Mouse (Mus musculus) G1E (cell line): ENCODE data around the gene Tsnaxip1. TPM values are rescaled to one million over a fixed set of nuclear protein-coding genes. Genes with fewer than 3 reads are reported as not detected.
A peak's percentile ranks its signal among the peaks of the same experiment; 100 is the strongest.

ENCODE experiments used
- ATAC-seq: 2 replicates; pipeline ENCODE4 v1.8.0; 2016; ENCODE audit warnings: mild to moderate bottlenecking; ENCODE audit not compliant: insufficient number of reproducible peaks, poor library complexity, low FRiP score, severe bottlenecking; ENCODE audit errors: extremely low read depth
- DNase-seq: peaks from one replicate; pipeline ENCODE4 v3.0.0; 2012; ENCODE audit warnings: low spot score
- H3K27me3 ChIP-seq: 2 replicates; pipeline ENCODE4 v1.6.1; 2012; ENCODE audit warnings: mild to moderate bottlenecking, low read length, inconsistent platforms; ENCODE audit not compliant: insufficient read depth
- H3K36me3 ChIP-seq: replicated peaks from 2 replicates; pipeline ENCODE3; 2012; ENCODE audit warnings: mild to moderate bottlenecking, inconsistent platforms
- H3K4me1 ChIP-seq: 2 replicates; pipeline ENCODE4 v1.6.1; 2012; ENCODE audit warnings: low read depth, low read length, inconsistent platforms, mixed read lengths; ENCODE audit not compliant: insufficient read depth
- H3K4me3 ChIP-seq: 2 replicates; pipeline ENCODE4 v1.5.1; 2012; ENCODE audit warnings: low read depth, mild to moderate bottlenecking, inconsistent platforms, low read length, moderate library complexity, mixed read lengths
- H3K9me3 ChIP-seq: replicated peaks from 2 replicates; pipeline ENCODE4 v1.6.1; 2012; ENCODE audit warnings: inconsistent platforms
- CTCF ChIP-seq: IDR thresholded peaks from 2 replicates; pipeline ENCODE4 v1.5.1; 2012; ENCODE audit warnings: low read depth, low read length, inconsistent platforms, mixed read lengths
- GATA1 ChIP-seq: IDR thresholded peaks from 2 replicates; pipeline ENCODE4 v1.6.1; 2012; ENCODE audit warnings: borderline replicate concordance, low read length, inconsistent platforms, mixed read lengths
- GATA2 ChIP-seq: IDR thresholded peaks from 2 replicates; pipeline ENCODE4 v1.6.1; 2012; ENCODE audit warnings: low read depth, low read length, inconsistent platforms, borderline replicate concordance
- POLR2AphosphoS5 ChIP-seq: IDR thresholded peaks from 2 replicates; pipeline ENCODE4 v1.6.1; 2012; ENCODE audit warnings: low read depth, low read length, inconsistent platforms; ENCODE audit not compliant: insufficient replicate concordance
- TAL1 ChIP-seq: conservative IDR thresholded peaks from 2 replicates; pipeline ENCODE4 v1.6.1; 2012; ENCODE audit warnings: low read depth, low read length, inconsistent platforms, mixed read lengths
- polyA plus RNA-seq: library from polyadenylated mRNA; stranded (reverse); fragments of >175 nt; gene quantifications from 2 replicates; pipeline ENCODE4 v1.2.3, GENCODE M21; 2012
- total RNA-seq, 2 experiments: library from RNA; stranded (forward) in 1 of 2; stranded (reverse) in 1 of 2; fragments of 200-1000 nt in 1 of 2; fragments of >200 nt in 1 of 2; fragmentation: Nextera tagmentation in 1 of 2; gene quantifications; 2 replicates each; pipeline ENCODE4 v1.2.3; 2014 to 2017

The Tsnaxip1 gene
- not detected in 2 replicates for total RNA-seq (2014; fragmentation: Nextera tagmentation)
- 0.06 and 0.16 TPM in 2 replicates for total RNA-seq (2017)
- polyA plus RNA-seq, result not detected in 2 replicates

GRCm38 (mm10) chr8:105826861-105827848, at the start of gene Tsnaxip1, which contains the start of gene Ranbp10:
Gene Tsnaxip1, plus strand, starts transcription at chr8:105827731.
Gene Ranbp10, minus strand, starts transcription at chr8:105827350.
- peaks cover 33% of the 10 kb centered on the region for H3K36me3 ChIP-seq
- peak; percentile 90 for ATAC-seq
- peak; percentile 80 for DNase-seq
- TF ChIP-seq POLR2AphosphoS5 (peak; percentile 62; the same call in 1 of the 2 replicates), CTCF (no peak), GATA2 (no peak)
- peak within 1 kb of the TSS; percentile 79 for H3K4me3 ChIP-seq
- no peaks in the 10 kb centered on the region for H3K9me3 ChIP-seq
- H3K4me1 ChIP-seq, result peaks cover 48% of the 10 kb centered on the region
- H3K27me3 ChIP-seq, result no peaks in the 10 kb centered on the region

- DNase-seq (no peak), ATAC-seq (no peak)
- TF ChIP-seq TAL1 (no peak), POLR2AphosphoS5 (no peak), GATA1 (no peak), GATA2 (no peak), CTCF (no peak)
- Histone ChIP-seq H3K4me3 (no peak overlapping the region), H3K9me3 (no peaks in the 10 kb centered on the region), H3K4me1 (no peaks in the 10 kb centered on the region), H3K27me3 (no peaks in the 10 kb centered on the region), H3K36me3 (peaks cover 98% of the 10 kb centered on the region)
These were observed 49.7 kb upstream of the Tsnaxip1 start for GRCm38 (mm10) chr8:105777833-105778232.

GRCm38 (mm10) chr8:105780298-105780697, 47.2 kb upstream of the Tsnaxip1 start:
- peaks cover 94% of the 10 kb centered on the region for H3K36me3 ChIP-seq
- no peaks in the 10 kb centered on the region for H3K9me3 ChIP-seq
- no peak for DNase-seq
- H3K4me1 ChIP-seq, result no peaks in the 10 kb centered on the region
- no peak overlapping the region for H3K4me3 ChIP-seq
- H3K27me3 ChIP-seq, result no peaks in the 10 kb centered on the region
- ATAC-seq, result no peak
- TF ChIP-seq CTCF (no peak), GATA1 (no peak), TAL1 (no peak), GATA2 (no peak), POLR2AphosphoS5 (no peak)

- Histone ChIP-seq H3K4me3 (no peak overlapping the region), H3K9me3 (no peaks in the 10 kb centered on the region), H3K4me1 (peaks cover 24% of the 10 kb centered on the region), H3K27me3 (no peaks in the 10 kb centered on the region), H3K36me3 (peaks cover 91% of the 10 kb centered on the region)
- TF ChIP-seq CTCF, result peak; percentile 68
- no peak for TF ChIP-seq POLR2AphosphoS5
- DNase-seq, result no peak
- ATAC-seq, result no peak
These were observed 39.3 kb upstream of the Tsnaxip1 start for GRCm38 (mm10) chr8:105788241-105788640.

- no peak for ATAC-seq
- peaks cover 91% of the 10 kb centered on the region for H3K36me3 ChIP-seq
These were observed 38.6 kb upstream of the Tsnaxip1 start for GRCm38 (mm10) chr8:105788927-105789326.

GRCm38 (mm10) chr8:105789626-105790025, 37.9 kb upstream of the Tsnaxip1 start:
- Histone ChIP-seq H3K27me3 (no peaks in the 10 kb centered on the region), H3K4me3 (no peak overlapping the region), H3K9me3 (no peaks in the 10 kb centered on the region), H3K4me1 (peaks cover 37% of the 10 kb centered on the region), H3K36me3 (peaks cover 93% of the 10 kb centered on the region)
- TF ChIP-seq GATA2, result no peak
- no peak for TF ChIP-seq CTCF
- no peak for TF ChIP-seq POLR2AphosphoS5
- no peak for TF ChIP-seq GATA1
- no peak for TF ChIP-seq TAL1
- no peak for DNase-seq
- no peak for ATAC-seq

More at GRCm38 (mm10) chr8:105788927-105789326, 38.6 kb upstream of the Tsnaxip1 start:
- Histone ChIP-seq H3K9me3 (no peaks in the 10 kb centered on the region), H3K27me3 (no peaks in the 10 kb centered on the region), H3K4me1 (peaks cover 30% of the 10 kb centered on the region), H3K4me3 (no peak overlapping the region)
- DNase-seq, result no peak
- no peak for TF ChIP-seq TAL1
- no peak for TF ChIP-seq GATA2
- TF ChIP-seq POLR2AphosphoS5, result no peak
- TF ChIP-seq GATA1, result no peak
- no peak for TF ChIP-seq CTCF
